Mouse (Mus musculus): ENCODE measurements around the gene Notch2.

DNA sequence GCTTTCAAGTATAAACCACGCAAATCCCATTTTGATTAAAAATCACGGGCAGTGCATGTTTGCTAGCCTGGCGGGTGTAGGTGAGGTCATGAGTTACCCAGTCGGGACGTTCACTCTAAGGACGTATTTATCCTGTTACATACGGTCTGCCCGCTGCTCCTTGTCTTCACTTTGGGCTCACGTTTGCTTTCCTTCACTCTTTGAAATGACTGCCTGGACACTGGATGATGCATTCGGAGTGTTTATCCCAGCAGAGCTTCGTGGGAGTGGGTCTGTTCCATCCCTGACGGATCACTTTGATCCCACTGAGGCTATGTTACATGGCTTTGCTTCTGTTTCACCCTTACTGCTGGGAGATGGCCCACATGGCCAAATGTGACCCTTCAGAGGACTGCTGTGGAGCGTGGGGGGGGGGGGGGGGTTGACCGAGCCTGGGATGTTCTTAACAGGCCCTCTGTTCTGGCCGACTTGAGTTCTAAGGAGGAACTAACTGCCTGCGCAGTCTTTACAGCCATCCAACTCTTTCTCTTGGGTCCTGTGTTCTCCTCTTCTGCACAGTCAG, 38.2 kb downstream of the Notch2 start:
- TF ChIP-seq SIN3A (IDR thresholded peaks at IDR 0.05; ENCODE audit: low read length) (no peak), POLR2A (IDR thresholded peaks at IDR 0.05; ENCODE audit: low read depth, low read length) (no peak), MXI1 (IDR thresholded peaks at IDR 0.05; ENCODE audit: low read depth, low read length) (no peak), CTCF (conservative IDR thresholded peaks at IDR 0.05 in 1 of 2, IDR thresholded peaks at IDR 0.05 in 1 of 2; ENCODE audit: low read depth in 2 of 2, low read length in 2 of 2) (no peak), EP300 (IDR thresholded peaks at IDR 0.05; ENCODE audit: low read length) (no peak), PAX5 (IDR thresholded peaks at IDR 0.05; ENCODE audit: low read length) (no peak), JUND (conservative IDR thresholded peaks at IDR 0.05; ENCODE audit: low read depth, low read length) (no peak), IRF4 (IDR thresholded peaks at IDR 0.05; ENCODE audit: low read depth, low read length) (no peak), BHLHE40 (IDR thresholded peaks at IDR 0.05; ENCODE audit: low read depth, low read length) (no peak), MAFK (IDR thresholded peaks at IDR 0.05; ENCODE audit: insufficient replicate concordance, low read length) (no peak), ZC3H11A (IDR thresholded peaks at IDR 0.05; ENCODE audit: low read depth, low read length) (no peak)

Data from CH12.LX (cell line).